8 mouse cellular contexts compared by ENCODE assay signal in the genomic region with DNA sequence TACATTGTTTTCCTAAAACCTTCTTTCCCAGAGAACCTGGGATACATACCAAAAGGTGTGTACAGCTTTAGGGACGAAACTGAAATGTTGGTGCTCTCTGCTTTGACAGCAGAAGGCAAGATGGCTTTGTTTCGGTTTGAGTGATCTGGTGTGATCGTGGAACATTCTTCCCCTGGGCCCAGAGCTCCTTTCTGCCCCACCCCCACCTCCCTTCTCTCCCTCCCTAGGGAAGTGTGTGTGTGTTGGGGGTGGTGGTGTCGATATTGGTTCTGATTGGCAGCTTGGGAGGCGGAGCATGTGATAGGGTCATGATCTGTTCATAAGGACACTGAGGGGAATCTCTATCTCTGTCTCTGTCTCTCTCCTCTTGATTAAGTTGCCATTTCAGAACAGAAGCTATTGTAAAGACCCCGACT.
DNase-seq lines count a peak whose midpoint lies in the region; ATAC-seq and TF ChIP-seq lines count a peak whose summit lies in the region.
"Had no signal": no experiment of that assay in that cellular context is flagged by ENCODE, and none has a peak within 500 bp of the region (broad histone marks: within the 10 kb centered on the region; RNA-seq: fewer than 3 reads in every experiment).

No protein-coding gene starts in this region.

- WGBS in kidney, postnatal 0 days = 64% methylated on average over 6 of the region's 6 CpGs
- 68% methylated on average over 6 of the region's 6 CpGs for WGBS in kidney, embryonic 14.5 days
- WGBS in embryonic facial prominence, embryonic 12.5 days = 43% methylated on average over 6 of the region's 6 CpGs
- WGBS in limb, embryonic 12.5 days = 69% methylated on average over 6 of the region's 6 CpGs

- H3K36me3 ChIP-seq in kidney, postnatal 0 days (ENCODE audit: insufficient read depth, low read length) = no peaks in the 10 kb centered on the region
- no peaks in the 10 kb centered on the region for H3K36me3 ChIP-seq in kidney, embryonic 14.5 days (ENCODE audit: control insufficient read depth, insufficient read depth, low read length)
- no peaks in the 10 kb centered on the region for H3K36me3 ChIP-seq in embryonic facial prominence, embryonic 12.5 days
- no peaks in the 10 kb centered on the region for H3K36me3 ChIP-seq in limb, embryonic 12.5 days
- H3K36me3 ChIP-seq: liver, embryonic 13.5 days had no signal

- no peak overlapping the region for H3K9ac ChIP-seq in kidney, postnatal 0 days (ENCODE audit: low read depth, low read length)
- H3K9ac ChIP-seq in kidney, embryonic 14.5 days (ENCODE audit: low read depth, low read length) = no peak overlapping the region
- no peak overlapping the region for H3K9ac ChIP-seq in embryonic facial prominence, embryonic 12.5 days
- H3K9ac ChIP-seq in limb, embryonic 12.5 days (replicated peaks) = no peak overlapping the region
- H3K9ac ChIP-seq: liver, embryonic 13.5 days had no signal

- no peak for DNase-seq in kidney, postnatal 0 days (ENCODE audit: low spot score)
- peak; percentile 57 for DNase-seq in R1 (ENCODE audit: low read depth, low spot score)
- DNase-seq in right cerebral cortex, postnatal 36 days (ENCODE audit: low spot score in 2 of 2) = no peak
- DNase-seq: liver, embryonic 13.5 days had no signal

- H3K4me2 ChIP-seq in kidney, postnatal 0 days (ENCODE audit: low read length) = no peak overlapping the region
- no peak overlapping the region for H3K4me2 ChIP-seq in kidney, embryonic 14.5 days (replicated peaks; ENCODE audit: low read depth, low read length)
- no peak overlapping the region for H3K4me2 ChIP-seq in embryonic facial prominence, embryonic 12.5 days (replicated peaks)
- peak overlapping the region; percentile 11; the same call in 1 of the 2 replicates for H3K4me2 ChIP-seq in limb, embryonic 12.5 days
- H3K4me2 ChIP-seq: liver, embryonic 13.5 days had no signal

- no peak for TF ChIP-seq CTCF in kidney, postnatal 0 days (IDR thresholded peaks at IDR 0.05; ENCODE audit: low read depth)

- no peak overlapping the region for H3K4me3 ChIP-seq in kidney, postnatal 0 days (replicated peaks; ENCODE audit: low read depth, low read length)
- H3K4me3 ChIP-seq in kidney, embryonic 14.5 days (ENCODE audit: low read length) = no peak overlapping the region
- no peak overlapping the region for H3K4me3 ChIP-seq in embryonic facial prominence, embryonic 12.5 days
- no peak overlapping the region for H3K4me3 ChIP-seq in limb, embryonic 12.5 days (replicated peaks)
- H3K4me3 ChIP-seq: liver, embryonic 13.5 days had no signal

- H3K9me3 ChIP-seq in kidney, postnatal 0 days (replicated peaks; ENCODE audit: low read length) = no peaks in the 10 kb centered on the region
- H3K9me3 ChIP-seq in kidney, embryonic 14.5 days (ENCODE audit: control insufficient read depth, low read length) = no peaks in the 10 kb centered on the region
- H3K9me3 ChIP-seq in embryonic facial prominence, embryonic 12.5 days = no peaks in the 10 kb centered on the region
- H3K9me3 ChIP-seq in limb, embryonic 12.5 days = no peaks in the 10 kb centered on the region
- H3K9me3 ChIP-seq: liver, embryonic 13.5 days had no signal

- peaks cover 5% of the 10 kb centered on the region for H3K4me1 ChIP-seq in kidney, postnatal 0 days (replicated peaks; ENCODE audit: insufficient read depth, low read length)
- H3K4me1 ChIP-seq in kidney, embryonic 14.5 days (ENCODE audit: control insufficient read depth, insufficient read depth, low read length) = peaks cover 17% of the 10 kb centered on the region; the same call in 1 of the 2 replicates
- peaks cover 42% of the 10 kb centered on the region for H3K4me1 ChIP-seq in embryonic facial prominence, embryonic 12.5 days
- peaks cover 42% of the 10 kb centered on the region for H3K4me1 ChIP-seq in limb, embryonic 12.5 days (replicated peaks)

- 0 out of 2 replicates have a peak overlapping the region, but pooled peaks have one; percentile 31 for H3K27ac ChIP-seq in kidney, postnatal 0 days
- H3K27ac ChIP-seq in kidney, embryonic 14.5 days (ENCODE audit: low read depth, low read length) = no peak overlapping the region
- H3K27ac ChIP-seq in embryonic facial prominence, embryonic 12.5 days = 0 out of 2 replicates have a peak overlapping the region, but pooled peaks have one; percentile 23
- peak overlapping the region; percentile 66 for H3K27ac ChIP-seq in limb, embryonic 12.5 days
- H3K27ac ChIP-seq: liver, embryonic 13.5 days had no signal

- no peaks in the 10 kb centered on the region for H3K27me3 ChIP-seq in kidney, postnatal 0 days (ENCODE audit: insufficient read depth, low read length)
- no peaks in the 10 kb centered on the region for H3K27me3 ChIP-seq in kidney, embryonic 14.5 days (ENCODE audit: control insufficient read depth, insufficient read depth, low read length)
- H3K27me3 ChIP-seq in embryonic facial prominence, embryonic 12.5 days = no peaks in the 10 kb centered on the region
- no peaks in the 10 kb centered on the region for H3K27me3 ChIP-seq in limb, embryonic 12.5 days

- ATAC-seq in kidney, postnatal 0 days (replicated peaks; ENCODE audit: low FRiP score, low read depth) = 0 out of 2 replicates have a peak, but pooled peaks have one; percentile 33
- ATAC-seq in kidney, embryonic 14.5 days (ENCODE audit: low FRiP score, low TSS enrichment) = no peak
- ATAC-seq in embryonic facial prominence, embryonic 12.5 days (ENCODE audit: insufficient number of reproducible peaks, insufficient read depth, low FRiP score, low TSS enrichment) = no peak
- ATAC-seq in limb, embryonic 12.5 days (ENCODE audit: insufficient number of reproducible peaks, insufficient read depth, low FRiP score, low TSS enrichment, low read depth) = no peak
- no peak for ATAC-seq in megakaryocyte-erythroid progenitor cell, adult 5-6 weeks (replicated peaks; ENCODE audit: low FRiP score, low TSS enrichment, poor library complexity, severe bottlenecking)
